Mouse (Mus musculus) intestine, embryonic 16.5 days (tissue): ENCODE measurements at regions not wholly inside any gene's neighbourhood (a gene's known extent, or its start where the extent isn't known, plus 50 kb on each side); places are given as distances from the start of the nearest gene placed in this dataset.

Experiments
- ATAC-seq: fragments of 200-750 bp; cut with Nextera tagmentation; 2 replicates; pipeline ENCODE4 v1.8.0; 2017; ENCODE audit warnings: moderate TSS enrichment, moderate library complexity
- H3K27ac ChIP-seq: fragments of 300-500 bp; sonication (generic); 2 replicates; pipeline ENCODE4 v1.5.1; 2014; ENCODE audit warnings: mild to moderate bottlenecking, low read length
- H3K27me3 ChIP-seq: fragments of 300-500 bp; sonication (generic); replicated peaks from 2 replicates; pipeline ENCODE4 v1.6.1; 2014; ENCODE audit warnings: low read length, control low read depth, mixed read lengths; ENCODE audit not compliant: control insufficient read depth, insufficient read depth
- H3K36me3 ChIP-seq: fragments of 300-500 bp; sonication (generic); 2 replicates; pipeline ENCODE4 v1.6.1; 2014; ENCODE audit warnings: low read length, control low read depth; ENCODE audit not compliant: control insufficient read depth, insufficient read depth
- H3K4me1 ChIP-seq: fragments of 300-500 bp; sonication (generic); 2 replicates; pipeline ENCODE4 v1.6.1; 2014; ENCODE audit warnings: low read length, control low read depth, mixed read lengths; ENCODE audit not compliant: control insufficient read depth, insufficient read depth
- H3K4me2 ChIP-seq: fragments of 300-500 bp; sonication (generic); 2 replicates; pipeline ENCODE4 v1.6.1; 2014; ENCODE audit warnings: low read depth, low read length, control low read depth
- H3K4me3 ChIP-seq: fragments of 300-500 bp; sonication (generic); 2 replicates; pipeline ENCODE4 v1.5.1; 2014; ENCODE audit warnings: mild to moderate bottlenecking, low read length
- H3K9ac ChIP-seq: fragments of 300-500 bp; sonication (generic); 2 replicates; pipeline ENCODE4 v1.6.1; 2014; ENCODE audit warnings: low read depth, low read length
- H3K9me3 ChIP-seq: fragments of 300-500 bp; sonication (generic); 2 replicates; pipeline ENCODE4 v1.6.1; 2016; ENCODE audit warnings: low read length, control low read depth; ENCODE audit not compliant: control insufficient read depth
- WGBS: fragments of 180-500 bp; shearing (Covaris S2); extraction: QIAGEN DNeasy Blood & Tissue Kit; methylation state at CpG from one replicate; pipeline ENCODE4 v1.1.7; 2014; 5-methylcytosine and 5-hydroxymethylcytosine counted together

DNA sequence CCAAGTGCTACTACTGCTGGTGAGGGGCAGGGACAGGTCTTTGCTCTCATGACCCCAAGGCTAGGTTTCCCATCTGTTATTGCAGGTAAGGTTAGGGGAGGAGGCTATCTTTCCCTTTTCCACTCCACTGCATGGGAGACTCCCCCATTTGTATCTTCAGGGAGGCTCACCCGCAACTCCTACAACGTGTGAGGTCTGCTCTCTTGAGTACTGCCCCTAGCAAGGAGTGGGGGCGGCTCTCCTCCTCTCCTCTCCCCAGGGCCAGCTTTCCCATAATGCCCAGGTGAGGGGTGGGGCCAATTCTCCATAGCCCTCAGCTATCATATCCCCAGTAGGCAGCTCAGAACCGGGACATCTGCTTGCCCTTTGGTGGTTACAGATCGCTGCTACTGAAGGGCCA, 113.9 kb upstream of the Tenm3 start:
- no peaks in the 10 kb centered on the region for H3K4me1 ChIP-seq
- no peak for ATAC-seq
- H3K9me3 ChIP-seq: no peaks in the 10 kb centered on the region
- H3K27me3 ChIP-seq: no peaks in the 10 kb centered on the region
- H3K9ac ChIP-seq: no peak overlapping the region
- H3K27ac ChIP-seq: no peak overlapping the region
- no peak overlapping the region for H3K4me3 ChIP-seq
- no peaks in the 10 kb centered on the region for H3K36me3 ChIP-seq
- no peak overlapping the region for H3K4me2 ChIP-seq
- 85% methylated on average over 5 of the region's 5 CpGs for WGBS

DNA sequence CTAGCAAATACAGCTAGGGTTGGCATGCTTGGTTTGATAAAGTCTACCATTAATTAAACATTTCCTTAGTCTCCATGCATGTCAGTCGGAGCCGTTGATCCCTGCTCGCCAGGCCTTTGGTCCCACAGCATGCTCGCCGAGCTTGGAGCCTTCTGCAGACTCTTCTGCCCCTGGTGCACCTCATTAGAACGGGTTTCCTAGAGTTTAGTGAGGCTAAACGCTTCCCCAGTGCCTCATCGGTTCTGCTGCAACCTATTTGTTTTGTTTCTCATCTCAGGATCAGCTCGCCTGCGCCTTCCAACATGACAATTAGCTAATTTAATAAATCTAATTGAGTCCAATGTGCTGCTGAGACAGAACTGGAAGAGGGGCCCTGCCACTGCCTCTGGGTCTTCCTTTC, 107.7 kb upstream of the Tenm3 start:
- Histone ChIP-seq H3K27me3 (no peaks in the 10 kb centered on the region), H3K9ac (no peak overlapping the region), H3K27ac (no peak overlapping the region), H3K4me2 (no peak overlapping the region), H3K9me3 (no peaks in the 10 kb centered on the region), H3K4me3 (no peak overlapping the region), H3K36me3 (no peaks in the 10 kb centered on the region), H3K4me1 (no peaks in the 10 kb centered on the region)
- WGBS: 80% methylated on average over 10 of the region's 10 CpGs
- ATAC-seq: no peak

DNA sequence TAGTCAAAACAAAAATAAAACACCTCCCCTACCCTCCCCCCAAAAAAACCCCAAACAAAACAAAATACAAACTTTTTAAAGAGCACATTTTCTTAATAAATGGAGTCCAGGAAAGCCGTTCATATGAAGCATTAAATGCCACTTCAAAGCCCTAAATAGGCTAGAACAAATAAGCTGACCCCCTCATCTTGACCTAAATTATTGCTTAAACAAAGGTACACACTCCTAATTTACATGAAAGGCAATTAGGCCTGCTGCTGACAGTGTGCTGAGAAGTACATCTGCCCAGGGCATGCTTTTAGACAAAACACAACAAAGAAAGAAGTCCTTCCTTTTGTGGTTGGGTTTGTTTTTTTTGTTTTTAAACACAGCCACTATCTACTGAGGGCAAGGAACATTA, 100.4 kb upstream of the Tenm3 start:
- no peaks in the 10 kb centered on the region for H3K27me3 ChIP-seq
- H3K9me3 ChIP-seq: no peaks in the 10 kb centered on the region
- no peak for ATAC-seq
- H3K4me3 ChIP-seq: no peak overlapping the region
- 31% methylated on average over 1 of the region's 1 CpGs for WGBS
- H3K9ac ChIP-seq: no peak overlapping the region
- no peaks in the 10 kb centered on the region for H3K36me3 ChIP-seq
- H3K27ac ChIP-seq: no peak overlapping the region
- H3K4me1 ChIP-seq: no peaks in the 10 kb centered on the region
- no peak overlapping the region for H3K4me2 ChIP-seq

DNA sequence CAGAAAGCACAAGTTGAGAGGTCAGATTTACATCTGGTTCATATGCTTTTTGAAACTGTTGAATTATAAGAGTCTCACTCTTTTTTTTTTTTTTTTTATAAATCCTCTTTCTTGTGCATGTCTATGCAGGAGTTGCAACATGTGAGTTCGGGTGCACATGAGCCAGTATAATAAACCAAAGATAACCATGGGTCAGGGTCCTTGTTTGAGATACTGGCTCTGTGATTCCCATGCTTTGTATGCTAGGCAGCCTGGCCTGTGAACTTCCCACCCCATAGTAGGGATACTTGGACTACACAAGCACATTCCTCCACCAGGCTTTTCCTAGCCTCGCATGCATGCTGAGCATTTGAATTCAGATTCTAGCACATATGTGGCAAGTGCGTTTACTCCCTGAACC, 93.4 kb upstream of the Tenm3 start:
- Histone ChIP-seq H3K4me3 (no peak overlapping the region), H3K27ac (no peak overlapping the region), H3K36me3 (no peaks in the 10 kb centered on the region), H3K27me3 (no peaks in the 10 kb centered on the region), H3K4me1 (no peaks in the 10 kb centered on the region), H3K9ac (no peak overlapping the region), H3K9me3 (no peaks in the 10 kb centered on the region), H3K4me2 (no peak overlapping the region)
- WGBS: 81% methylated on average over 3 of the region's 3 CpGs
- peak; percentile 76; the same call in 1 of the 2 replicates for ATAC-seq

DNA sequence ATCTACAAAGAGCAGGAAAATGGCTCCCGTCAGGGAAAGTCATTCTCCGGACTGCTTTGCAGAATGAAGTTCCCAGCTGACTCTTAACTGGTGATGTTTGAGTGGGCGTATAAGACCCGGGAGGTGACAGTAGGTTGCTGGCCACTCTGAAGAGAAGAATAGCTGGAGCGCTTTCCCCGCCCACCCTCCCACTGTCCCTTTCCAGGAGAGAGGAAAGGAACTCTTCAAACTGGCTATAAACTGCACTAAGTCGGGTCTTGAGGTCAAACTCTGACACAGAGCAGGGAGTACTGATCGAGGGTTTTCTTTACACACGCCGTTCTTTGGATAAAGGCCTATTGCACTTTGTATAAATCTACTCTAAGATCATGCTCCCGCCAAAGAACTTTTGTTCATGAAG, 83.4 kb upstream of the Tenm3 start:
- Histone ChIP-seq H3K9ac (no peak overlapping the region), H3K27ac (no peak overlapping the region), H3K4me2 (no peak overlapping the region), H3K4me1 (no peaks in the 10 kb centered on the region), H3K9me3 (no peaks in the 10 kb centered on the region), H3K27me3 (no peaks in the 10 kb centered on the region), H3K4me3 (no peak overlapping the region), H3K36me3 (no peaks in the 10 kb centered on the region)
- no peak for ATAC-seq
- 60% methylated on average over 11 of the region's 11 CpGs for WGBS

DNA sequence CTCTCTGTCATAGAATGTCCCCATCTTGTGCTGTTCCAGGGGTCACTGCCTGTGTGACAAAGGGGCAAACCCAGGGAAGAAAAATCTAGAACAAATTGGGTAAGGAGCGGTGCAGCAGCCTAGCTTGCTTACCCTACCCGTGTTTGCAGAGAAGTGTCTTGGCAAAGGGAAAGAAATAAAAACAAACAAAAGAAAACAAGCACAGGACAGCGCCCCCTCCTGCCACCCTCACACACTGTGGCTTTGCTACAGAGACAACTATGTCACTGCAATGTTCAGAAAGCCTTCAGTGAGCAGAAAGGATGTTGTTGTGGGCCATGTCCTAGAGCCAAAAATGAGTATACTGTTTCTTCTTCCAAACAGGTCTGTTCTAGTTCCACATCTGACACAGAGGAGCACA, 71.5 kb upstream of the Tenm3 start:
- H3K27ac ChIP-seq: no peak overlapping the region
- H3K4me1 ChIP-seq: no peaks in the 10 kb centered on the region
- no peaks in the 10 kb centered on the region for H3K27me3 ChIP-seq
- no peak for ATAC-seq
- WGBS: 59% methylated on average over 3 of the region's 3 CpGs
- H3K4me3 ChIP-seq: no peak overlapping the region
- H3K9me3 ChIP-seq: no peaks in the 10 kb centered on the region
- H3K4me2 ChIP-seq: no peak overlapping the region
- no peak overlapping the region for H3K9ac ChIP-seq
- H3K36me3 ChIP-seq: no peaks in the 10 kb centered on the region

DNA sequence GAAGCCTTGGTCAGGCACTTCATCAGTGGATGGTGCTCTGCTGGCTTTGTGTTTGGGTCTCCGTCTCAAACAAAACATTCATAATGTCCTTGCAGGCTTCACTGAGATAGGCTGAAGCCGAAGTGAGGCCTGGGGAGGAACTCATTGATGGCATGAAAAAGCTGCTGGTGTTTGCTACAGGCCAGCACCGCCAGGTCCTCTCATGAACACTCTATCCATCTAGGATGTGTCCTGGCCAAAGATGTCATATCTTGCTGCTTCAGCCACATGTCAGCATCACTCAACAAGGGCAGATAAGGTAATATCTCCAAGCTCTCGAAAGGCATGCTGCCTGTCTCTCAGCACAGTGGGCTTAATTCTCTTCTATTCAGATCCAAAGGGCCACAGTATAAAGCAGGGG, 69.1 kb upstream of the Tenm3 start:
- no peaks in the 10 kb centered on the region for H3K4me1 ChIP-seq
- H3K27ac ChIP-seq: no peak overlapping the region
- no peaks in the 10 kb centered on the region for H3K9me3 ChIP-seq
- no peaks in the 10 kb centered on the region for H3K27me3 ChIP-seq
- H3K4me2 ChIP-seq: no peak overlapping the region
- H3K36me3 ChIP-seq: no peaks in the 10 kb centered on the region
- ATAC-seq: no peak
- H3K4me3 ChIP-seq: no peak overlapping the region
- WGBS: 66% methylated on average over 4 of the region's 4 CpGs
- no peak overlapping the region for H3K9ac ChIP-seq

DNA sequence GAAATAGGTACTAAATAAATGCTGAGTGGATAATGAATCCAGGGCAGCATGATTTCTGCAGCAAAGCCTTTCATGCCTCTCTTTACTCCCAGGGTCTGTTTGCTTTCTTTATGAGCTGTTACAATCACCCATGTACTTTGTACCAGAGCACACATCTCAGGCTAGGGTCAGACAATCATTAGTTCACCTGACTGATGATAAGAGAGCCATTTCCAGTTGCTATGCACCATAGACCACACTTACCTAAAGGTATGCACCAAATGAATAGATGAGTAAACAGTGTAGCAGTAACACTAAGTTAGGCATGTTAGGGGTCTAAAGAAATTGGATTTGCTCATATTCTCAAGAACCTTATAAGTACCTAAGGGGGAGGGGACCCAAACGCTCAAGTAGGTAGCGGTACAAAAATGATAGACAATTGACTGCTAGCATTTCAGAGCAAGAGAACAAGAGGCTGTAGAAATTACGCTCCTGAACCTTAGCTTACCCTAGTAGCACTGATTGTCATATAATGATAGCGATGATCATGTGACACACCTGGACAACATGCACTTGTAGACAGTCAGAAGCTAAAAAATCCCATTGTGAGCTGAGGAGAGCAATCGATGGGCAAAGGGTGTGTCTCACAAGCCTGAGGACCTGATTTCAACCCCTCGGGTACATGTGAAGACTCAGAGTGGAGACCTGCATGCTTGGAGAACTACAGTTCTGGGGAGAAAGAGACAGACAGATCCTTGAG, 58.1 kb upstream of the Tenm3 start:
- 67% methylated on average over 6 of the region's 6 CpGs for WGBS
- H3K4me1 ChIP-seq: peaks cover 7% of the 10 kb centered on the region; the same call in 1 of the 2 replicates
- no peak overlapping the region for H3K4me2 ChIP-seq
- H3K27ac ChIP-seq: peak overlapping the region; percentile 65
- H3K27me3 ChIP-seq: no peaks in the 10 kb centered on the region
- H3K4me3 ChIP-seq: no peak overlapping the region
- no peaks in the 10 kb centered on the region for H3K9me3 ChIP-seq
- no peak overlapping the region for H3K9ac ChIP-seq
- ATAC-seq: peak; percentile 97
- no peaks in the 10 kb centered on the region for H3K36me3 ChIP-seq

DNA sequence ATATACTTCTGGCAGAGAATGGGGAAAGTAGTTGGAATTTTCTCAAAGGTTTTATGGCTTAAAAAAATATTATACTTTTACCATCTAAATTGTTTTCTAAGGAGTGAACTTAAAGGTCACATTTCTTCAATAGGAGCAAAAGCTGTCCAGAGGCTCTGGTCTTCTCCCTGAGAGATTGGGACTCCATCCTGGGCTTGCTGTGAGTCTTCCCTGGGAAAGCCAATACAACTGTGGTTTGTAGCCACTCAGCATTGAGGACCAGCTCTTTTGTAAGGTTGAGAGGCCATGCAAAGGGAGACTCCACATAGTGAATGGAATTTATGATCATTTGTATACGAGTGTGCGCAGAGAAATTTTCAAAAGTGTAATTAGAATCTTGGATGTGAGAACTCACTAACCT, 52.9 kb upstream of the Tenm3 start:
- 74% methylated on average over 2 of the region's 2 CpGs for WGBS
- Histone ChIP-seq H3K27ac (no peak overlapping the region), H3K27me3 (no peaks in the 10 kb centered on the region), H3K9ac (no peak overlapping the region), H3K9me3 (no peaks in the 10 kb centered on the region), H3K4me1 (no peaks in the 10 kb centered on the region), H3K36me3 (no peaks in the 10 kb centered on the region), H3K4me3 (no peak overlapping the region), H3K4me2 (no peak overlapping the region)
- no peak for ATAC-seq

DNA sequence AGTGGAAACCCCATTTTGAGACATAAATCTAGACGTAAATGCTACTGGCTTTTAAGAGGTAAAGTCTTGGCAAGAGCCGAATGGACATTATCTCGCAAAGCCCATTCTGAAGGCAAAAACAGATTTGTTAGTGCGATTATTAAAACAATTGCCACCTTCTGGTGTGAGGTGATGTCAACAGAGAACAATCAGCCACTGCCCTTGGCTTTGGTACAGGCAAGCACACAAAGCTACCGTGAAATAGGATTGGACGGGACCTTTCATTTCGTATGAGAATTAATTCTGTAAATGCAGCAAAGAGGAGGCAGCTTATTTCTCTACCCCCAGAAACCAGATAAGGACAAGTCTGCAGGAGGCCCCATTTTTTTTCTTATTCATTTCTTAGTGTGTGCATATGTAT, 52.5 kb upstream of the Tenm3 start:
- no peaks in the 10 kb centered on the region for H3K36me3 ChIP-seq
- H3K4me2 ChIP-seq: no peak overlapping the region
- H3K9ac ChIP-seq: no peak overlapping the region
- no peak overlapping the region for H3K4me3 ChIP-seq
- H3K27ac ChIP-seq: no peak overlapping the region
- no peaks in the 10 kb centered on the region for H3K27me3 ChIP-seq
- H3K4me1 ChIP-seq: no peaks in the 10 kb centered on the region
- 77% methylated on average over 7 of the region's 7 CpGs for WGBS
- no peak for ATAC-seq
- H3K9me3 ChIP-seq: no peaks in the 10 kb centered on the region
